Mouse (Mus musculus) hindbrain, embryonic 11.5 days (tissue): Measurements from ENCODE around the gene Elp4. TPM values are rescaled to one million over a fixed set of nuclear protein-coding genes. Genes with fewer than 3 reads are reported as not detected.

ENCODE experiments used
- ATAC-seq: fragments of 200-750 bp; cut with Nextera tagmentation; 2 replicates; pipeline ENCODE4 v1.8.0; 2017; ENCODE audit warnings: mild to moderate bottlenecking, moderate TSS enrichment, moderate library complexity; ENCODE audit not compliant: low FRiP score
- DNase-seq: peaks from one replicate; pipeline ENCODE4 v3.0.0-alpha.2; 2015; ENCODE audit warnings: low spot score
- H3K27ac ChIP-seq: fragments of 300-500 bp; sonication (generic); 2 replicates; pipeline ENCODE4 v1.5.1; 2014; ENCODE audit warnings: mild to moderate bottlenecking, low read depth, low read length
- H3K27me3 ChIP-seq: fragments of 300-500 bp; sonication (generic); 2 replicates; pipeline ENCODE4 v1.6.1; 2014; ENCODE audit warnings: mild to moderate bottlenecking, low read length, moderate library complexity, mixed read lengths; ENCODE audit not compliant: control insufficient read depth, insufficient read depth
- H3K36me3 ChIP-seq: fragments of 300-500 bp; sonication (generic); 2 replicates; pipeline ENCODE4 v1.6.1; 2014; ENCODE audit warnings: mild to moderate bottlenecking, low read length, moderate library complexity, mixed read lengths; ENCODE audit not compliant: control insufficient read depth, insufficient read depth
- H3K4me1 ChIP-seq: fragments of 300-500 bp; sonication (generic); replicated peaks from 2 replicates; pipeline ENCODE4 v1.6.1; 2014; ENCODE audit warnings: low read length, mixed read lengths; ENCODE audit not compliant: control insufficient read depth, insufficient read depth
- H3K4me2 ChIP-seq: fragments of 300-500 bp; sonication (generic); replicated peaks from 2 replicates; pipeline ENCODE4 v1.6.1; 2014; ENCODE audit warnings: mild to moderate bottlenecking, low read depth, low read length
- H3K4me3 ChIP-seq: fragments of 300-500 bp; sonication (generic); 2 replicates; pipeline ENCODE4 v1.5.1; 2014; ENCODE audit warnings: low read depth, low read length
- H3K9ac ChIP-seq: fragments of 300-500 bp; sonication (generic); 2 replicates; pipeline ENCODE4 v1.6.1; 2014; ENCODE audit warnings: low read depth, low read length
- H3K9me3 ChIP-seq: fragments of 300-500 bp; sonication (generic); 2 replicates; pipeline ENCODE4 v1.6.1; 2016; ENCODE audit warnings: low read length; ENCODE audit not compliant: control insufficient read depth
- WGBS: fragments of 180-500 bp; shearing (Covaris S2); extraction: QIAGEN DNeasy Blood & Tissue Kit; methylation state at CpG from one replicate; pipeline ENCODE4 v1.1.7; 2014; 5-methylcytosine and 5-hydroxymethylcytosine counted together
- polyA plus RNA-seq: library from polyadenylated mRNA; unstranded; fragments of >200 nt; fragmentation: Nextera tagmentation; extraction: Ambion mirVana; gene quantifications from 2 replicates; pipeline ENCODE4 v1.2.1, GENCODE M21; 2014

Elp4 gene
- polyA plus RNA-seq, 1 experiment from 2014 or later, result 61.9 TPM

GRCm38 (mm10) chr2:105680146-105680998, 224.0 kb downstream of the Elp4 start:
- Histone ChIP-seq H3K4me2 (peak overlapping the region; percentile 52), H3K9me3 (no peaks in the 10 kb centered on the region), H3K4me3 (peak overlapping the region; percentile 58), H3K36me3 (no peaks in the 10 kb centered on the region), H3K9ac (peak overlapping the region; percentile 49), H3K27me3 (peaks cover 43% of the 10 kb centered on the region), H3K27ac (peak overlapping the region; percentile 55), H3K4me1 (peaks cover 12% of the 10 kb centered on the region)
- DNase-seq (peak; percentile 63), ATAC-seq (peak; percentile 70)
- WGBS, result 1% methylated on average over 24 of the region's 24 CpGs

DNA sequence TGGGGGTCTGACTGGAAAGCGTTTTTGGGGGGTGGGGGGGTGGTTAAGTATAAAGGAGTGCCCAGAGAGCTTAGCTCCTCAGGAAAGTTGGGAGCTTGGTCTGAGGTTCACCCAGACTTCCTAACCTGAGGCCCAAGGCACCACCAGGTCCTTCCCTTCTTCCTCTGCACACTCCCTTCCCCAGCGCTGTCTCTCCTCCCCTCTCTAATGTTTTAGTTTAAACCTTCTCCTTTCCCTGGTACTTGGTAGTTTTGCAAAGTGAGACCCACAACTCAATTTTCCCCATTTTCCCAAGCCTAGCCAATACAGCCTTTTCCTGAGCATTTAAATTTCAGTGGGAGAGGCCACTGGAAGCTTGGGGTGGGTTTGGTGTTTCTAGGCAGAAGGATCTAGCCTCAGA, 225.0 kb downstream of the Elp4 start:
- DNase-seq (peak; percentile 46), ATAC-seq (no peak)
- H3K36me3 ChIP-seq, result no peaks in the 10 kb centered on the region
- H3K4me3 ChIP-seq, result peak overlapping the region; percentile 58
- H3K4me1 ChIP-seq, result peaks cover 12% of the 10 kb centered on the region
- no peaks in the 10 kb centered on the region for H3K9me3 ChIP-seq
- H3K27ac ChIP-seq, result no peak overlapping the region
- 0% methylated on average over 2 of the region's 2 CpGs for WGBS
- peaks cover 40% of the 10 kb centered on the region for H3K27me3 ChIP-seq
- H3K9ac ChIP-seq, result peak overlapping the region; percentile 29
- peak overlapping the region; percentile 52 for H3K4me2 ChIP-seq

DNA sequence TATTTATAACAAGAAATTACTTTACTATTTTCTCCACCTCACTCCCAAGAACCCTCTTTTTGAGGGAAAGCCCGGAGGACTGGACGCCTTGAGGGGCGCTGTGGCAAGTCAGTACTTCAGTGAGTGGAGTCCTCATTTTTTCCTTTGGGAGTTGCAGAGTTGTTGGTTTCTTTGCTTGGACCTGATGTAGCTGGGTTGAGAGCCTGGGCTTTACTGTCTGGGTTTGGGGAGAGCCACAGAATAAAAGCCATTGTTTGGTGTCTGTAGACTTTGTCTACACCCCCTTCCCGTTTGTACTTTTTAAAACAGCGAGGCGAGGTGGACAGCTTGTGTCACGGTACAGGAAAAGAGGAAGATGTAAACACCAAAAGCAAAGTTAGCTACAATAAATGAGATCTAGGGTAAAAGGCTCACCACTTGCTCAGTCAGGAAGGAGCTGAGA, 225.5 kb downstream of the Elp4 start:
- H3K36me3 ChIP-seq, result no peaks in the 10 kb centered on the region
- DNase-seq (peak; percentile 48), ATAC-seq (no peak)
- H3K27me3 ChIP-seq, result peaks cover 41% of the 10 kb centered on the region
- 2% methylated on average over 7 of the region's 7 CpGs for WGBS
- peak overlapping the region; percentile 29 for H3K9ac ChIP-seq
- peak overlapping the region; percentile 52 for H3K4me2 ChIP-seq
- H3K27ac ChIP-seq, result no peak overlapping the region
- H3K4me3 ChIP-seq, result peak overlapping the region; percentile 58
- peaks cover 14% of the 10 kb centered on the region for H3K4me1 ChIP-seq
- no peaks in the 10 kb centered on the region for H3K9me3 ChIP-seq

DNA sequence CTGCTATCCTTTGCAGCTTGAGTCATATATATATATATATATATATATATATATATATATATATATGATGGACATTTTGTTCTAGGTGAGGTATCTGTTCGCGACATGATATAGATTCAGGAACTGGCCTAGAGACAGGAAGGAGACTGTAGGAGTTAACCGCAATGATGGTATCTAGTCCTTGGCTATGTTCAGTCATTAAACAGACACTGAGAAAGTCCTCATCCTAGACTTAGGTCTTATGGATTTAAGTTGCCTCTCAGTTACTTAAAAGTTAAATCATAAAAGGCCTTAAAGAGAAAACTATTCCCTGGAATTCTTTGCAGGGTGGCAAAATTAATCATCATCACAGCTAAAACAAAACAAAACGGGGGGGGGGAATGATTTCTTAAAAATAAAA, 226.1 kb downstream of the Elp4 start:
- peak overlapping the region; percentile 58 for H3K4me3 ChIP-seq
- H3K4me2 ChIP-seq, result peak overlapping the region; percentile 52
- peak overlapping the region; percentile 29; the same call in 1 of the 2 replicates for H3K9ac ChIP-seq
- no peak for ATAC-seq
- no peaks in the 10 kb centered on the region for H3K36me3 ChIP-seq
- DNase-seq, result peak; percentile 34
- no peaks in the 10 kb centered on the region for H3K9me3 ChIP-seq
- peaks cover 43% of the 10 kb centered on the region for H3K27me3 ChIP-seq
- 4% methylated on average over 4 of the region's 4 CpGs for WGBS
- peaks cover 17% of the 10 kb centered on the region for H3K4me1 ChIP-seq
- no peak overlapping the region for H3K27ac ChIP-seq

DNA sequence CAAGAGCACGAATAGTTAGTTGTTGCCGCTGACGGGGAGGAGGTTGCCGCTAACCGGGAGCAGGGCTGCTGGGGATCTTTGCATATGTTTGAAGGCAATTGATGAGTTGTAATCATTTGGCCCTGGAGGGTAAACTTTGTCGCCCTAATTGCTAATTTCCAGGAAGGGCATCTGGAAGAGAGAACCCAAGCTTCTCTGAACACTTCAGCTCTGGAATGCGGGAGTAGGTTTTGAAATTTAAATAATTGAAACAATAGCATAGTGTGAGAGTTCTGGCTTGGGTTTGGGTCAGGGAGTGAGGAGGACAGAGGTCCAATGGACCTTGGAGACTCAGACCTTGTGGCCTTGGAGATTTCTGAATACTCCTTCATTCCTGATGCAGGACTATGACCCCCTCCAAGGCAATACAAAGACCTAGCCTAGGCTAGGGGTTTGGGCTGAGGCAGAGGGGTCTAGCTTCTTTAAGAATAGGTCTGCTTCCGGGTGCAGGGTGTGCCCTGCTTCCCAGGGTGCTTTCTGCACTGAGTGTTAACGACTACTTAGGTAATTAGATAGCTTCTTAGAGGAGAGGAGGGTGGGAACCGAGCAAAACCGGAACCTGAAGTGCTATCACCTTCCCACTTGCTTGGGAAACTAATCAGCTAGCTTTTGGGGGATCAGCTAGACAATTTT, 226.8 kb downstream of the Elp4 start:
- Histone ChIP-seq H3K9me3 (no peaks in the 10 kb centered on the region), H3K36me3 (no peaks in the 10 kb centered on the region), H3K9ac (peak overlapping the region; percentile 91), H3K4me1 (peaks cover 14% of the 10 kb centered on the region), H3K4me2 (peak overlapping the region; percentile 57), H3K27ac (peak overlapping the region; percentile 34; the same call in 1 of the 2 replicates), H3K4me3 (peak overlapping the region; percentile 58), H3K27me3 (peaks cover 45% of the 10 kb centered on the region)
- DNase-seq, result peak; percentile 56
- WGBS, result under 1% methylated on average over 11 of the region's 11 CpGs
- ATAC-seq, result no peak

DNA sequence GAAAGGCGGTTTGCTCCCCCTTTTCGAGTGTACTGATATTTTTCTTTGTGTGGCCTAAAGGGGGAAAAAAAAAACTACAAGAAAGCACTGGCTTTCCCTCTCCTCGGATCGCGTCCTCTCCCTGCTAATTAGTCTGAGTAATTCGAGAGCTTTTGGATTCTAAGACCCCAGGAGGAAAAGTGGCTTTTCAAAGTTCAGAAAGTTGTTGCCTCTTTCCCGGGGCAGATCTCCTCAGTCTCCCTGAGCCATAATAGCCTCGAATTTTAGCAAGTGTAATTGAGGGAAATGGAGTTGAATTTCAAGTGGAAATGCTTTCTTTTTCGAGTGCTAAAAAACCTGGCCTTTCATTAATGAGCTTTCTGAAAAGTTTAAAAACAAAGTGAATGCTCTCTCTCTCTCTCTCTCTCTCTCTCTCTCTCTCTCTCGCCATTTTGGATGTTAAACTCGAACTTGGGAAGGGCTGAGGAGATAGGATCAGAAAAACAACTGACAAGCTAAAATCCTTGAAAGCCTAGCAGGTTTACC, 227.4 kb downstream of the Elp4 start:
- Histone ChIP-seq H3K4me1 (peaks cover 14% of the 10 kb centered on the region), H3K27ac (peak overlapping the region; percentile 81; the same call in 1 of the 2 replicates), H3K4me3 (peak overlapping the region; percentile 58), H3K9ac (peak overlapping the region; percentile 91), H3K9me3 (no peaks in the 10 kb centered on the region), H3K4me2 (peak overlapping the region; percentile 57), H3K36me3 (no peaks in the 10 kb centered on the region), H3K27me3 (peaks cover 49% of the 10 kb centered on the region)
- DNase-seq (no peak), ATAC-seq (no peak)
- WGBS, result 0% methylated on average over 11 of the region's 11 CpGs

- peak; percentile 8; the same call in 1 of the 2 replicates for ATAC-seq
- peak overlapping the region; percentile 81 for H3K27ac ChIP-seq
- WGBS, result under 1% methylated on average over 77 of the region's 77 CpGs
Measured at GRCm38 (mm10) chr2:105676080-105676908, 228.1 kb downstream of the Elp4 start.

DNA sequence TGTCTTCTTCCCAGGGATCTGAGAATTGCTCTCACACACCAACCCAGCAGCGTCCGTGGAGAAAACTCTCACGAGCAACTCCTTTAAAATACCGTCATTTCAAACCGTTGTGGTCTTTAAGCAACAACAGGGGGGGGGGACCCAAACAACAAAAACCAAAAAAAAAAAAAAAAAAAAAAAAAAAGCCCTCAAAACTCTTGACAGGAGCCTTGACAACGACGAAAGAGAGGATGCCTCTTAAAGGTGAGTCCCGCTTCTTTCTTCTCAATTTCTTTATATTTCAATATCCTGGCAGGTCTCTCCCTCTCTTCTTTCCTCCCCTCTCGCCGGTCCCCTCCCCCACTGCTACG, 228.7 kb downstream of the Elp4 start:
- 0% methylated on average over 11 of the region's 11 CpGs for WGBS
- DNase-seq, result no peak
- Histone ChIP-seq H3K9ac (peak overlapping the region; percentile 91), H3K27me3 (peaks cover 50% of the 10 kb centered on the region), H3K36me3 (no peaks in the 10 kb centered on the region), H3K4me2 (peak overlapping the region; percentile 57), H3K27ac (peak overlapping the region; percentile 81), H3K4me3 (peak overlapping the region; percentile 58), H3K9me3 (no peaks in the 10 kb centered on the region), H3K4me1 (peaks cover 11% of the 10 kb centered on the region)
- ATAC-seq, result no peak

More at GRCm38 (mm10) chr2:105676080-105676908, 228.1 kb downstream of the Elp4 start:
- peak overlapping the region; percentile 57 for H3K4me2 ChIP-seq
- peak; percentile 78 for DNase-seq
- peaks cover 50% of the 10 kb centered on the region for H3K27me3 ChIP-seq
- H3K4me1 ChIP-seq, result peaks cover 11% of the 10 kb centered on the region
- H3K9ac ChIP-seq, result peak overlapping the region; percentile 91
- H3K4me3 ChIP-seq, result peak overlapping the region; percentile 58
- no peaks in the 10 kb centered on the region for H3K9me3 ChIP-seq
- H3K36me3 ChIP-seq, result no peaks in the 10 kb centered on the region
